Mouse (Mus musculus): ENCODE results near the gene Klhl20. TPM values are rescaled to one million over a fixed set of nuclear protein-coding genes. Genes with fewer than 3 reads are reported as not detected.
"Not testable (repeated sequence)": the region's sequence is repeated elsewhere in the genome, so short reads cannot be mapped to it uniquely, and the experiment has no call there.

Gene Klhl20
- polyA plus RNA-seq, 1 experiment from 2014 or later: 14.4 TPM

DNA sequence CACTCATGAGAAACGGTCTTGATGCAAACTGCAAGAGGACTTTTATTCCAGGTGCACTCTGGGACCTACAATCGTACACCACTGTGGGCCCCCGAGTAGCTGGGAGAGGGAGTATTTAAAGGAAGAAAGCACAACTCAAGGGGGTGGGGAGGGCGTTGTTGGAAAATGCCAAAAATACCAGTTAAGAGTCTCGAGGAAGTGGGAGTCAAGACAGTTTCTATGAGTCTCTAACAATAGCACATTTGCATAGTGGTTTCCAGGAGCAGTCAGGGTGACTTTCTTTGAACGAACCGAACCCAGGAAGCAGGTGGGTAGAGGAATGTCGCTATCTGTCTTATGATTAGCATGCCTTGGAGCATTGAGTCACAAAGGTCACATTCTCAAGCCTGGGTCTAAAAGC lies 14.3 kb upstream of the Klhl20 start:
- WGBS (ENCODE audit: insufficient replicate concordance): 78% methylated on average over 8 of the region's 8 CpGs
- not testable (repeated sequence) for H3K9me3 ChIP-seq (replicated peaks; ENCODE audit: control insufficient read depth, low read length); H3K4me1 ChIP-seq (ENCODE audit: control insufficient read depth, insufficient read depth, low read length); H3K4me2 ChIP-seq; H3K27me3 ChIP-seq (ENCODE audit: control insufficient read depth, insufficient read depth, low read length); H3K4me3 ChIP-seq (ENCODE audit: low read depth, low read length); H3K36me3 ChIP-seq (ENCODE audit: control insufficient read depth, insufficient read depth, low read length); H3K9ac ChIP-seq (ENCODE audit: low read depth, low read length); H3K27ac ChIP-seq (ENCODE audit: low read depth, low read length); ATAC-seq (replicated peaks; ENCODE audit: insufficient number of reproducible peaks, low FRiP score, low TSS enrichment)

DNA sequence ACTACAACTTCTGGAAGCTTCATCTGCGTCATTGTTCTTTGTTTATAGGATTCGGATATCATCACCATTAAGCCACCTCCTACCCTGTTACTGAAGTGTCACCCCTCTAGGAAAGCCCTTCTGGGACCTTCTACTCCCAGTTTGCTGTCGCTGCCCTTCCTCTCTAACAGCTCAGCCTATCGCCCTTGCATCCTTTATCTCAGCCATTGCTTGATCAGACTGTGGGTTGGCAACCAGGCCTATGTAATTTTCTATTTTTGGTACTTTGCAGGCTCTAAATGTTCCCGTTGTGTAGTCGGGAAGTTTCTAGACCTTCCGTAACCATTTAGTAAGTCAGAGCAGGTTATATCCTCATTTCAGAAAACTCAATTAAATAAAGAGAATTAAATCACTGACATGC lies 11.9 kb upstream of the Klhl20 start:
- H3K27ac ChIP-seq (ENCODE audit: low read depth, low read length): no peak overlapping the region
- H3K4me3 ChIP-seq (ENCODE audit: low read depth, low read length): no peak overlapping the region
- no peaks in the 10 kb centered on the region for H3K9me3 ChIP-seq (replicated peaks; ENCODE audit: control insufficient read depth, low read length)
- H3K4me1 ChIP-seq (ENCODE audit: control insufficient read depth, insufficient read depth, low read length): no peaks in the 10 kb centered on the region
- H3K9ac ChIP-seq (ENCODE audit: low read depth, low read length): no peak overlapping the region
- WGBS (ENCODE audit: insufficient replicate concordance): 65% methylated on average over 7 of the region's 7 CpGs
- no peaks in the 10 kb centered on the region for H3K36me3 ChIP-seq (ENCODE audit: control insufficient read depth, insufficient read depth, low read length)
- no peak overlapping the region; the same call in 1 of the 2 replicates for H3K4me2 ChIP-seq
- no peaks in the 10 kb centered on the region for H3K27me3 ChIP-seq (ENCODE audit: control insufficient read depth, insufficient read depth, low read length)
- ATAC-seq (replicated peaks; ENCODE audit: insufficient number of reproducible peaks, low FRiP score, low TSS enrichment): no peak

DNA sequence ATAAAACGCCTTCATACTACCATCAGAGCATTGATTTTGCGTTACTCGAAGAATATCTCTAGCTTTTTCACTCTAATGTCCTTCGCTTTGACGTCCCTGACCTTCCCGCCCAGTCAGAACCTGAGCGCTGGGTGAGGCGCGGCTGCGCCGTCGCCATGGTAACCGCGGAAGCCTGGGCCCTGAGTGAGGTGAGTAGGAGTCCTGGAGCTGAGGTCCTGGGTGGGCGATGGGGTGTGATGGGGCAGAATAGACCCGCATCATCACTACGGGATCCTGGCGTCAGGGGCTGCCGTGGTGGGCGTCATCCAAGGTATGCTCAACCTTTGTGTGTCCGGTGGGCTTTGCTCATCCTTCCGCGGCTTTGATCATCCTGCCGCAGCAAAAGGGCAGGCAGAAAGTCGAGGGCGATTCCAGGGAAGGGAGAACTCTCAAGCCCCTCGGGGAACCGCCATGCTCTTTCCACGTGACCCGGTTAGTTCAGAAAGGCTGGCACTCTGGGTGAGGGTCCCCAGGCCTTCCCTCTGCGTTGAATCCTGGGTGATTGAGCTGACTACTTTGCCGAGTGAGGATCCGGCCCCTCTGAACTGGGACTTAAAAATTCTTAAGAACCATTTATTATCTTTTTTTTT lies 11.3 kb upstream of the Klhl20 start, which contains the start of gene Ankrd45:
TSS of gene Ankrd45 (plus strand) at position 161 of the 629 bp plus-strand sequence.
- ATAC-seq (replicated peaks; ENCODE audit: insufficient number of reproducible peaks, low FRiP score, low TSS enrichment): peak; percentile 74; the same call in 1 of the 2 replicates
- Histone ChIP-seq H3K4me1 (ENCODE audit: control insufficient read depth, insufficient read depth, low read length) (no peaks in the 10 kb centered on the region), H3K27me3 (ENCODE audit: control insufficient read depth, insufficient read depth, low read length) (no peaks in the 10 kb centered on the region), H3K9me3 (replicated peaks; ENCODE audit: control insufficient read depth, low read length) (no peaks in the 10 kb centered on the region), H3K4me3 (ENCODE audit: low read depth, low read length) (peak within 1 kb of the TSS; percentile 50), H3K4me2 (peak within 1 kb of the TSS; percentile 81), H3K36me3 (ENCODE audit: control insufficient read depth, insufficient read depth, low read length) (no peaks in the 10 kb centered on the region), H3K9ac (ENCODE audit: low read depth, low read length) (peak within 1 kb of the TSS; percentile 63), H3K27ac (ENCODE audit: low read depth, low read length) (no peak within 1 kb of the TSS)
- WGBS (ENCODE audit: insufficient replicate concordance): 5% methylated on average over 33 of the region's 33 CpGs

DNA sequence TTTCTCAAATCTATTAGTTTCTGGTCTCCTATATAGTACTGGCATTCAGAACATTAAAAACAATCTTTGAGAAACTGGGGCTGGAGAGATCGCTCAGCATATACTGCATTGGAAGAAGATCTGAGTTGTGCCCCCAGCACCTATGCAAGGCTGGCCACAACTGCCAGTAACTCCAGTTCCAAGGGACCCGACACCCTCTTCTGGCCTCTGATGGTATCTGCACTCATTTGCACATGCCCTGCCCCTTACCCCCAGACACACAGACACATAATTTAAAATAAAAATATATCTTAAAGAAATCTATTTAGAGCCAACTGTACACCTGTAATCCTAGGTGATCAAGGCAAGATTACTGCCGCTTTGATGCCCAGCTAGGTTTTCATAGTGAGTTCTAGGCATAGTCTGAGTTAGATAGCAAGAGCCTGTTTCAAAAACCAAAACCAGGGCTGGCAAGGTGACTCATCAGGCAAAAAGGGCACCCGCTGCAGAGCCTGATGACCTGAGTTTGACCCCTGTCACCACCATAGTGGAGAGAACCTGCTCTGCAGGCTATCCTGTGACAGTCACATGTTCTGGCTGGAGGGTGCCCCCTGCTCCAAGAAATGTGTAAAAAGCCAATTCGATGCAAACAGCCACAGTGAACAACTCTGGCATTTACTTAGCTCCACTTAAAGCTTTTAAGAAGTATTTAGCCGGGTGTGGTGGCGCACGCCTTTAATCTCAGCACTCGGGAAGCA lies 8.9 kb upstream of the Klhl20 start:
- Histone ChIP-seq H3K27ac (ENCODE audit: low read depth, low read length) (no peak overlapping the region), H3K4me3 (ENCODE audit: low read depth, low read length) (no peak overlapping the region), H3K9me3 (replicated peaks; ENCODE audit: control insufficient read depth, low read length) (no peaks in the 10 kb centered on the region), H3K9ac (ENCODE audit: low read depth, low read length) (no peak overlapping the region), H3K27me3 (ENCODE audit: control insufficient read depth, insufficient read depth, low read length) (no peaks in the 10 kb centered on the region), H3K36me3 (ENCODE audit: control insufficient read depth, insufficient read depth, low read length) (no peaks in the 10 kb centered on the region), H3K4me2 (no peak overlapping the region), H3K4me1 (ENCODE audit: control insufficient read depth, insufficient read depth, low read length) (no peaks in the 10 kb centered on the region)
- ATAC-seq (replicated peaks; ENCODE audit: insufficient number of reproducible peaks, low FRiP score, low TSS enrichment): no peak
- 72% methylated on average over 9 of the region's 9 CpGs for WGBS (ENCODE audit: insufficient replicate concordance)

DNA sequence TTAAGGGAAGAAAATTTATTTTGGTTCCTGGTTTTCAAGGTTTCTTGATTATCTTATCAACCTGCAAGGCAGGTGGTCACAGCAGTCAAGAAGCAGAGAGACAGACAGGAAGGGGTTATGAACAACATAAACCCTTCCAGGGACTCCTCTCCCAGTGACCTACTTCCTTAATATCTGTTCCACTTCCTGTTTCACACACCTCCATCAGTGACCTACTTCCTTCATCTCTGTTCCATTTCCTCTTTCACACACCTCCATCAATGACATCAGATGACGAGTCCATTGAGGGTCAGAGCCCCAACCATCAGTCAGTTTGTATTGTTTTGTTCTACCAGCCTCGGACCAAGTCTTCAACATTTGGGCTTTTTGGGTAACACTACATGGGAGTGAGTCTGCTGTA lies 8.2 kb upstream of the Klhl20 start:
- no peak overlapping the region for H3K4me3 ChIP-seq (ENCODE audit: low read depth, low read length)
- no peak for ATAC-seq (replicated peaks; ENCODE audit: insufficient number of reproducible peaks, low FRiP score, low TSS enrichment)
- no peaks in the 10 kb centered on the region for H3K9me3 ChIP-seq (replicated peaks; ENCODE audit: control insufficient read depth, low read length)
- no peak overlapping the region for H3K4me2 ChIP-seq
- no peaks in the 10 kb centered on the region for H3K36me3 ChIP-seq (ENCODE audit: control insufficient read depth, insufficient read depth, low read length)
- 76% methylated on average over 2 of the region's 2 CpGs for WGBS (ENCODE audit: insufficient replicate concordance)
- H3K27ac ChIP-seq (ENCODE audit: low read depth, low read length): no peak overlapping the region
- no peaks in the 10 kb centered on the region for H3K27me3 ChIP-seq (ENCODE audit: control insufficient read depth, insufficient read depth, low read length)
- no peak overlapping the region for H3K9ac ChIP-seq (ENCODE audit: low read depth, low read length)
- no peaks in the 10 kb centered on the region for H3K4me1 ChIP-seq (ENCODE audit: control insufficient read depth, insufficient read depth, low read length)

DNA sequence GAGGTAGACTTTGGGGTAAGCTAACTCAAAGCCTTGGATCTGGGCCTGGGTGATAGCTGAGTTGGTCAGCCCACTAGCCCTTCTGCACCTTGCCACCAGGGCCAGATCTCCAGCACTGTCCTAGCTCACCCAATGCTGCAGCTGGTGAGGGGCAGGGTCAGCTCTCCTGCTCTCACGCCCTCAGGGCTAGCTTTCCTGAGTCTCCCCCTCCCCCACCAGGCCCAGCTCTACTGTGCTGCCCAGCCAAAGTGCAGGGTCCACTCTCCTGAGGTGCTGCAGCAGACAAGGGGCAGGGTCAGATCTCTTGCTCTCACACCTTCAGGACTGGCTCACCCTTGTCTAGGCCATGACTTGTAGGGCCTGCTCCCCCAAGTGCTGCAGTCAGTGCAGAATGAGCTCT lies 4.8 kb downstream of the Klhl20 start:
- no peak overlapping the region for H3K27ac ChIP-seq (ENCODE audit: low read depth, low read length)
- no peaks in the 10 kb centered on the region for H3K36me3 ChIP-seq (ENCODE audit: control insufficient read depth, insufficient read depth, low read length)
- no peak overlapping the region for H3K9ac ChIP-seq (ENCODE audit: low read depth, low read length)
- H3K27me3 ChIP-seq (ENCODE audit: control insufficient read depth, insufficient read depth, low read length): no peaks in the 10 kb centered on the region
- WGBS (ENCODE audit: insufficient replicate concordance): 55% methylated on average over 1 of the region's 1 CpGs
- H3K4me3 ChIP-seq (ENCODE audit: low read depth, low read length): no peak overlapping the region
- no peak for ATAC-seq (replicated peaks; ENCODE audit: insufficient number of reproducible peaks, low FRiP score, low TSS enrichment)
- no peak overlapping the region for H3K4me2 ChIP-seq
- peaks cover 6% of the 10 kb centered on the region for H3K4me1 ChIP-seq (ENCODE audit: control insufficient read depth, insufficient read depth, low read length)
- no peaks in the 10 kb centered on the region for H3K9me3 ChIP-seq (replicated peaks; ENCODE audit: control insufficient read depth, low read length)

DNA sequence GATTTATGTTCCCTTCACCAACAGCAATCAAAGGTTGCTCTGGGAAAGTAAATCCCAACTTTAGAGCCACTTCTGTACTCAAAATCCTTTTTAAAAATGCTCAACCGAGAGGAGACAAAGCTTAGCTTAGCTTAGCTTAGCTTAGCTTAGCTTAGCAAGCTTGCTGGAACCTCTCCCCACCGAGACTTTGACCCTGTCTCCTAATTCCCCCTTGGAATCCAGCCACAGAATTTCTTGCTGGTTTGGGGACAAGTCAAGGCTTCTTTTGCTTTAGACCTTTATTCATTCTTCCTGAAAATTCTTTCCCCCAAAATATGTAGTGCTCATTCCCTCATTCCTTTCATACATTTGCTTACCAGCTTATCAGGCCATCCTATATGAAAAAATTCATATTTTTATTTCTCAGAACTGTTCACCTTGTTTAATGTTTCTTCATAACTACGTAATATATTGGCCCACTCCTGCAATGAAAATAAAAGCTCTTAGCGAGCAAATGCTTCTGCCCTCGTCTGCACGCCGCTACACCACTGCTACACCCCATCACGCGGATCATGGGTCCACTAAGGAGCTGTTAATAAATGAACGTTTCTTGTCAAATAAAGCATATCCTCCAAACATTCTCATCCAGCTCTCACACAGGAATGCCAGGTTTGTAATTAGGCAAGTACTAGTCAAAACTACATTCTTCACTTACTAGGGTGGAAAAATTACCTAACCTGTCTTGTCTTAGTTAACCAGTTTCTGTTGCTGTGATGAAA lies 8.5 kb downstream of the Klhl20 start:
- H3K9ac ChIP-seq (ENCODE audit: low read depth, low read length): no peak overlapping the region
- H3K4me3 ChIP-seq (ENCODE audit: low read depth, low read length): no peak overlapping the region
- H3K36me3 ChIP-seq (ENCODE audit: control insufficient read depth, insufficient read depth, low read length): no peaks in the 10 kb centered on the region
- H3K9me3 ChIP-seq (replicated peaks; ENCODE audit: control insufficient read depth, low read length): no peaks in the 10 kb centered on the region
- WGBS (ENCODE audit: insufficient replicate concordance): 88% methylated on average over 10 of the region's 10 CpGs
- no peak for ATAC-seq (replicated peaks; ENCODE audit: insufficient number of reproducible peaks, low FRiP score, low TSS enrichment)
- H3K27ac ChIP-seq (ENCODE audit: low read depth, low read length): no peak overlapping the region
- no peaks in the 10 kb centered on the region for H3K27me3 ChIP-seq (ENCODE audit: control insufficient read depth, insufficient read depth, low read length)
- no peaks in the 10 kb centered on the region for H3K4me1 ChIP-seq (ENCODE audit: control insufficient read depth, insufficient read depth, low read length)
- no peak overlapping the region for H3K4me2 ChIP-seq

DNA sequence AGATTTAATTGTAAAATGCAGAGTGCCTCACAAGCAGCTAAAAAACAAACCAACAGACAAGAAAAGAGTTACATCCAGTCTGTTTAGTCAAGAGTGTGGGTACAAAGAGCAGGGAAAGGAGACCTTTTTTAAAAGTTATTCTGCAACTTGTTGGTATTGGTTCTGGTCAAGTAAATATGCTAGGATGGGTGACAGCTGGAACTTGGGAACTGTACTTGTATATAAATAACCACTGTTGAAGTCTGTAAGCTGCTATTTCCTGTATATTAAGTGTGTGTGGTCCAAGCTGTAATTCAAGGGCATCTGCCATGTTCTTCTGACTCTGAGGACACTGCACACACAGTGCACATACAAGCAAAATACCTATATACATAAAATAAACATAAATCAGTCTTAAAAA lies 16.7 kb downstream of the Klhl20 start:
- Histone ChIP-seq H3K9me3 (replicated peaks; ENCODE audit: control insufficient read depth, low read length) (no peaks in the 10 kb centered on the region), H3K27ac (ENCODE audit: low read depth, low read length) (no peak overlapping the region), H3K36me3 (ENCODE audit: control insufficient read depth, insufficient read depth, low read length) (no peaks in the 10 kb centered on the region; the same call in 1 of the 2 replicates), H3K4me3 (ENCODE audit: low read depth, low read length) (no peak overlapping the region), H3K9ac (ENCODE audit: low read depth, low read length) (no peak overlapping the region), H3K4me1 (ENCODE audit: control insufficient read depth, insufficient read depth, low read length) (no peaks in the 10 kb centered on the region), H3K4me2 (no peak overlapping the region), H3K27me3 (ENCODE audit: control insufficient read depth, insufficient read depth, low read length) (no peaks in the 10 kb centered on the region)
- ATAC-seq (replicated peaks; ENCODE audit: insufficient number of reproducible peaks, low FRiP score, low TSS enrichment): no peak
